Mouse (Mus musculus): ENCODE measurements at regions not wholly inside any gene's neighbourhood (a gene's known extent, or its start where the extent isn't known, plus 50 kb on each side); places are given as distances from the start of the nearest gene placed in this dataset.
"Not testable (repeated sequence)": the region's sequence is repeated elsewhere in the genome, so short reads cannot be mapped to it uniquely, and the experiment has no call there.

GRCm38 (mm10) chr1:177347208-177347607 lies 89.2 kb upstream of the Akt3 start:
- Histone ChIP-seq H3K27ac (no peak overlapping the region), H3K36me3 (no peaks in the 10 kb centered on the region), H3K9ac (no peak overlapping the region), H3K4me2 (no peak overlapping the region), H3K4me1 (replicated peaks) (no peaks in the 10 kb centered on the region), H3K4me3 (no peak overlapping the region), H3K9me3 (replicated peaks) (no peaks in the 10 kb centered on the region), H3K27me3 (no peaks in the 10 kb centered on the region)
- no peak for ATAC-seq (replicated peaks; ENCODE audit: insufficient number of reproducible peaks, insufficient read depth, low FRiP score, low read depth)
- 53% methylated on average over 4 of the region's 4 CpGs for WGBS

GRCm38 (mm10) chr1:177346540-177346939 lies 88.5 kb upstream of the Akt3 start:
- H3K9me3 ChIP-seq (replicated peaks): no peaks in the 10 kb centered on the region
- H3K9ac ChIP-seq: no peak overlapping the region
- H3K27me3 ChIP-seq: no peaks in the 10 kb centered on the region
- ATAC-seq (replicated peaks; ENCODE audit: insufficient number of reproducible peaks, insufficient read depth, low FRiP score, low read depth): peak; percentile 66; the same call in 1 of the 2 replicates
- H3K4me2 ChIP-seq: no peak overlapping the region
- H3K36me3 ChIP-seq: no peaks in the 10 kb centered on the region
- no peaks in the 10 kb centered on the region for H3K4me1 ChIP-seq (replicated peaks)
- no peak overlapping the region for H3K4me3 ChIP-seq
- H3K27ac ChIP-seq: no peak overlapping the region
- WGBS: 35% methylated on average over 6 of the region's 6 CpGs

GRCm38 (mm10) chr1:177345540-177345939 lies 87.5 kb upstream of the Akt3 start:
- Histone ChIP-seq H3K9ac (no peak overlapping the region), H3K4me3 (no peak overlapping the region), H3K27ac (no peak overlapping the region), H3K36me3 (no peaks in the 10 kb centered on the region), H3K4me1 (replicated peaks) (no peaks in the 10 kb centered on the region), H3K9me3 (replicated peaks) (no peaks in the 10 kb centered on the region), H3K27me3 (no peaks in the 10 kb centered on the region), H3K4me2 (no peak overlapping the region)
- 69% methylated on average over 6 of the region's 6 CpGs for WGBS
- ATAC-seq (replicated peaks; ENCODE audit: insufficient number of reproducible peaks, insufficient read depth, low FRiP score, low read depth): no peak

- Histone ChIP-seq H3K9me3 (replicated peaks) (no peaks in the 10 kb centered on the region), H3K27me3 (no peaks in the 10 kb centered on the region), H3K4me3 (no peak overlapping the region), H3K27ac (no peak overlapping the region), H3K4me1 (replicated peaks) (0 out of 2 replicates have a peak, but pooled peaks cover 2% of the 10 kb centered on the region), H3K4me2 (no peak overlapping the region), H3K9ac (no peak overlapping the region), H3K36me3 (no peaks in the 10 kb centered on the region)
- ATAC-seq (replicated peaks; ENCODE audit: insufficient number of reproducible peaks, insufficient read depth, low FRiP score, low read depth): no peak
- WGBS: 83% methylated on average over 4 of the region's 4 CpGs
These were observed 85.9 kb upstream of the Akt3 start for GRCm38 (mm10) chr1:177343949-177344348.

GRCm38 (mm10) chr1:177343121-177343520 lies 85.1 kb upstream of the Akt3 start:
- H3K4me3 ChIP-seq: no peak overlapping the region
- H3K4me2 ChIP-seq: no peak overlapping the region
- WGBS: 36% methylated on average over 6 of the region's 6 CpGs
- H3K9me3 ChIP-seq (replicated peaks): no peaks in the 10 kb centered on the region
- H3K27ac ChIP-seq: no peak overlapping the region
- H3K4me1 ChIP-seq (replicated peaks): 0 out of 2 replicates have a peak, but pooled peaks cover 8% of the 10 kb centered on the region
- H3K9ac ChIP-seq: no peak overlapping the region
- no peak for ATAC-seq (replicated peaks; ENCODE audit: insufficient number of reproducible peaks, insufficient read depth, low FRiP score, low read depth)
- no peaks in the 10 kb centered on the region for H3K36me3 ChIP-seq
- H3K27me3 ChIP-seq: no peaks in the 10 kb centered on the region

GRCm38 (mm10) chr1:177340232-177340631 lies 82.2 kb upstream of the Akt3 start:
- Histone ChIP-seq H3K27me3 (no peaks in the 10 kb centered on the region), H3K9me3 (replicated peaks) (no peaks in the 10 kb centered on the region), H3K36me3 (no peaks in the 10 kb centered on the region), H3K4me1 (replicated peaks) (0 out of 2 replicates have a peak, but pooled peaks cover 8% of the 10 kb centered on the region), H3K4me2 (no peak overlapping the region), H3K4me3 (no peak overlapping the region), H3K27ac (no peak overlapping the region), H3K9ac (no peak overlapping the region)
- WGBS: 71% methylated on average over 3 of the region's 3 CpGs
- ATAC-seq (replicated peaks; ENCODE audit: insufficient number of reproducible peaks, insufficient read depth, low FRiP score, low read depth): no peak

- WGBS: 63% methylated on average over 12 of the region's 13 CpGs
These were observed 81.3 kb upstream of the Akt3 start for GRCm38 (mm10) chr1:177339207-177339787.

GRCm38 (mm10) chr1:177338466-177339206 lies 80.6 kb upstream of the Akt3 start:
- Histone ChIP-seq H3K4me3 (peak overlapping the region; percentile 53), H3K9ac (peak overlapping the region; percentile 51), H3K4me1 (replicated peaks) (0 out of 2 replicates have a peak, but pooled peaks cover 8% of the 10 kb centered on the region), H3K4me2 (peak overlapping the region; percentile 82), H3K36me3 (no peaks in the 10 kb centered on the region), H3K9me3 (replicated peaks) (no peaks in the 10 kb centered on the region), H3K27me3 (no peaks in the 10 kb centered on the region), H3K27ac (0 out of 2 replicates have a peak overlapping the region, but pooled peaks have one; percentile 11)
- 5% methylated on average over 32 of the region's 32 CpGs for WGBS
- peak; percentile 58; the same call in 1 of the 2 replicates for ATAC-seq (replicated peaks; ENCODE audit: insufficient number of reproducible peaks, insufficient read depth, low FRiP score, low read depth)

More at GRCm38 (mm10) chr1:177339207-177339787, 81.3 kb upstream of the Akt3 start:
- not testable (repeated sequence) for H3K36me3 ChIP-seq; H3K9me3 ChIP-seq (replicated peaks); H3K27me3 ChIP-seq; H3K27ac ChIP-seq; H3K4me1 ChIP-seq (replicated peaks)
- Histone ChIP-seq H3K9ac (peak overlapping the region; percentile 51), H3K4me2 (peak overlapping the region; percentile 82), H3K4me3 (peak overlapping the region; percentile 53)
- ATAC-seq (replicated peaks; ENCODE audit: insufficient number of reproducible peaks, insufficient read depth, low FRiP score, low read depth): 0 out of 2 replicates have a peak, but pooled peaks have one; percentile 10

- H3K9me3 ChIP-seq (replicated peaks): no peaks in the 10 kb centered on the region
- 0 out of 2 replicates have a peak, but pooled peaks cover 8% of the 10 kb centered on the region for H3K4me1 ChIP-seq (replicated peaks)
- no peak overlapping the region for H3K4me3 ChIP-seq
- H3K9ac ChIP-seq: no peak overlapping the region
- no peaks in the 10 kb centered on the region for H3K27me3 ChIP-seq
- H3K27ac ChIP-seq: no peak overlapping the region
- no peak overlapping the region for H3K4me2 ChIP-seq
- no peak for ATAC-seq (replicated peaks; ENCODE audit: insufficient number of reproducible peaks, insufficient read depth, low FRiP score, low read depth)
- H3K36me3 ChIP-seq: no peaks in the 10 kb centered on the region
These were observed 79.8 kb upstream of the Akt3 start for GRCm38 (mm10) chr1:177337756-177338155.

- no peak overlapping the region for H3K9ac ChIP-seq
- no peak overlapping the region for H3K27ac ChIP-seq
- H3K4me3 ChIP-seq: no peak overlapping the region
- H3K27me3 ChIP-seq: no peaks in the 10 kb centered on the region
- H3K36me3 ChIP-seq: no peaks in the 10 kb centered on the region
- ATAC-seq (replicated peaks; ENCODE audit: insufficient number of reproducible peaks, insufficient read depth, low FRiP score, low read depth): no peak
- H3K4me1 ChIP-seq (replicated peaks): 0 out of 2 replicates have a peak, but pooled peaks cover 8% of the 10 kb centered on the region
- H3K4me2 ChIP-seq: no peak overlapping the region
- WGBS: 67% methylated on average over 4 of the region's 4 CpGs
- no peaks in the 10 kb centered on the region for H3K9me3 ChIP-seq (replicated peaks)
These were observed 79.1 kb upstream of the Akt3 start for GRCm38 (mm10) chr1:177337141-177337540.

GRCm38 (mm10) chr1:177336436-177336835 lies 78.4 kb upstream of the Akt3 start:
- Histone ChIP-seq H3K36me3 (no peaks in the 10 kb centered on the region), H3K4me2 (no peak overlapping the region), H3K27me3 (no peaks in the 10 kb centered on the region), H3K9me3 (replicated peaks) (no peaks in the 10 kb centered on the region), H3K4me1 (replicated peaks) (0 out of 2 replicates have a peak, but pooled peaks cover 8% of the 10 kb centered on the region), H3K4me3 (no peak overlapping the region), H3K27ac (no peak overlapping the region), H3K9ac (no peak overlapping the region)
- ATAC-seq (replicated peaks; ENCODE audit: insufficient number of reproducible peaks, insufficient read depth, low FRiP score, low read depth): no peak
- WGBS: 89% methylated on average over 2 of the region's 2 CpGs

All from heart, embryonic 15.5 days (tissue).